Mouse (Mus musculus) T-helper 2 cell (primary cell): ENCODE data around the gene Gm973.

ENCODE experiments used
- in situ Hi-C: fragments of 300-600 bp; cut with MboI, MseI; formaldehyde crosslinking; loops from one replicate; pipeline ENCODE4 v1.15.1; 2025; ENCODE audit warnings: high pct_unique_total_duplicates

The Gm973 gene

DNA sequence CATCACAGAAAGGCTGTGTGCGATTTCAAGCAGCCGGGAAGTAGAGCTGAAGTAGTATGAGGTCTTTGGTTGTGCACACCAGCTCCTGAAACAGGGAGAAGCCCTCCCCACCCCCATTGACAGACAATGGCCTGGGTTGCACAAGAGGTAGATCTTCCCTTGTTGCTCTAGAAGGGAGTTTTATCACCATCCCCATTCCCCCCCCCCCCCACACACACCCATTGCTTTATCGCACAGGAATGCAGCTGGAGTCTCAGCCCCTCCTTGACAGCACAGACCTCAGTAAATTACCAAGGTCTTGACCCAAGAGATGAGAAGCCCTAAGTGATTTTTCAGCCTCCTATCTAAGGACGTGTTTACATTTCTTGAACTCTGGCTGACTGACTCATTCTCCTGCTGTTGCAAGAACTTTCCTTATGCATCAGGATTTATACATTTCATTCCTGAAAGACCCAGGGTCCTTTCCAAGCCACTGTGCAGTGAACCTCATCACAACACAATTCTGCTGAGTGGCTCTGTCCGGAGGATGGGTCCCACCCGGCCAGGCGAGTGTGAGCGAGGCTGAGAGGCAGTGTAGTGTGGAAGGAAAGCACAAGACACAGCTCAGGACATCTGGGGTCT is 64.2 kb downstream of the Gm973 start:
- in situ Hi-C loops: no loop called here

DNA sequence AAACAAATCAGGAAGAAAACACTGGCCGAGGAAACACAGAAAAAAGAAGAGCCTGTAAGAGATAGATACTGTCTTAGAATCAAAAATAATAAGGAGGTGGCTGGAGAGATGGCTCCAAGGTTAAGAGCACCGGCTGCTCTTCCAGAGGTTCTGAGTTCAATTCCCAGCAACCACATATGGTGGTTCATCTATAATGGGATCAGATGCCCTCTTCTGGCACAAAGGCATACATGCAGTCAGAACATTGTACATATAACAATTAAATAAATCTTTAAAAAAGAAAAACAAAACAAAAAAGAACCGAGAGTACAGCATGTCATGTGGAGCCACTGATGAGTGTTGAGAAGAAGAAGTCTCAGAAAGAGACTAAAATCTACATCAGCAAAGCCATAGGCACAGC is 64.8 kb downstream of the Gm973 start:
- in situ Hi-C loops: no loop called here

DNA sequence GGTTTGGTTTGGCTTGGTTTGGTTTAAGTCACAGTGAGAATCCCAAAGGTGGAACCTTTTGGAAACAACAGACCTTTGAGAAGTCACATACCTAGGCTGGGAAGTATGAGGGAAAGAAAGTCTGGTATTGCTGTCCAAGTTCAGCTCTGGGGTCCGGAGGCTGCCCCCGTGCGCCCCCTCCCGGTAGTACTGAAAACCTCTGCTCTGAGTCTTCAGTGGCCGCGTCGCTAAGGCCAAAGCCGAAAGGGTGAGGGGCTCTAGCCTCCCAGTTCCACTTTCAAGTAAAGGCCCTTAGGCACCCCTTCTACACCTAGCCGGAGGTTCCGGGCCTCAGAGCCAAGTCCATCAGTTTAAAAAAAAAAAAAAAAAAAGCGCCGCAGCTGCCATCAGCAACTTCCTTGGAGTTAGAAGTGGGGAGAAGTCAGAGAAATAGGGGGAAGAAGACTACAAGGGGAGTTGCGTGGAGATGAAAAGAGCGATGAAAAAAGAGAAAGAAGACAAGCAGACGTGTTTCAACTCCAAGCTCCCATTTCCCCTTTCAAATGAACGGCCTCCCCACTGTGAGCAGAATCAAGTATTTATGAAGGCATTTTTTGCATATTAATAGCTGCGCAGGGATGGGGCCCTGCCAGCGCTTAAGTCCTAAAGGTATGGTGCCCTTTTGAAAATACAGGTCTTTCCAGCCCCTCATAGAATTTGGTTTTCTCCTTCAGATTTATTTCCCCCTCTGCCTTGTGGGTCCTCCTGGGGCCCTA is 68.8 kb downstream of the Gm973 start:
- in situ Hi-C loops: no loop called here

DNA sequence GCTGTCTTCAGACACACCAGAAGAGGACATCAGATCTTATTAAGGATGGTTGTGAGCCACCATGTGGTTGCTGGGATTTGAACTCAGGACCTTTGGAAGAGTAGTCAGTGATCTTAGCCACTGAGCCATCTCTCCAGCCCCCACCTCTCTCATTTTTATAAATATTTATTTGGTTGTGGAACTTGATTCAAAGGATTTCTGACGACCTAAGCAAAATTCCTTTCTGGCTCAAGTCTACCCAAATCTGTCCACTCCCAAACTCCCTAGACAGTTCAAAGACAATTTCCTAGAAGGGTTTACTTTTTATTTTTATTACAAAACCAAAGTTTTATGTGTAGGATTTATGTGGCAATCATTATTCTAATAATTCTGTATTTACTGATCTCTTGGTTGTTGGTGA is 73.2 kb downstream of the Gm973 start:
- in situ Hi-C loops: no loop called here

DNA sequence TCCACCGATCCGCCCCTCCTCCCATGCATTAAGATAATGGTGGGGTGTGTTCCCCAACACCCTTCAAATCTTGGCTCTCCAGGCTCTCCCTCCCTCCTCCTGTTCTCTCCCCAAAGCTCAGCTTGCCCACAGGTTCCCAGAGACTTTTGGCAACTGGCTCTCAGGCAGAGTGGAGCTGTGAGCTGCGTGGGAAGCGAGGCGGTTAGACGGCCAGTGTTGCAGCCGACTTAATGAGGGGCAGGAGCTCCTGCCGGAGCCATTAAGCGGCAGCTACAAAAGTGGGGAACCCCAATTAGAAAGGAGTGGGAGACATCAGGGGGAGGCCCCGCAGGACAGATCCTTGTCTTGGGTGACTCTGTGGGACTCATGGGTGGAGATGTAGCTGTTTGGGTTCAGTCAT is 76.3 kb downstream of the Gm973 start:
- in situ Hi-C loops: no loop called here

DNA sequence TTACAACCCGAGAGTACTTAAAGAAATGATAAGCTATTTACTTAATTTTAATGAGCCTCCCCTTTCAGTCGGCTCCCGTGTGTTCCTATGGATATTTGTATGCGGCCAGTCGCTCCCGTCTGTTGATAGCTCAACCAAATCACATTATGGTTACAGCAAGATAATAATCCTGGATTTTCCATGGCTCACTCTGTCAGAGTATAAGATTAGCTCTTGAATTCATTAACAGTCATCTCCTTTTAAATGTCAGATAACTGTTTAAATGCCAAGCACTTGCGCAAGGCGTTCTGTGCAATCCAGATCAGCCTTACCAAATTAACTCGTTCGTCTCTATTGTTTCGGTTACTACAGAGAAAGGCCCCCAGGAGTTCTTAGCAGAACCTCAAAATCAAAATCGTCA is 76.8 kb downstream of the Gm973 start:
- in situ Hi-C loops: no loop called here

DNA sequence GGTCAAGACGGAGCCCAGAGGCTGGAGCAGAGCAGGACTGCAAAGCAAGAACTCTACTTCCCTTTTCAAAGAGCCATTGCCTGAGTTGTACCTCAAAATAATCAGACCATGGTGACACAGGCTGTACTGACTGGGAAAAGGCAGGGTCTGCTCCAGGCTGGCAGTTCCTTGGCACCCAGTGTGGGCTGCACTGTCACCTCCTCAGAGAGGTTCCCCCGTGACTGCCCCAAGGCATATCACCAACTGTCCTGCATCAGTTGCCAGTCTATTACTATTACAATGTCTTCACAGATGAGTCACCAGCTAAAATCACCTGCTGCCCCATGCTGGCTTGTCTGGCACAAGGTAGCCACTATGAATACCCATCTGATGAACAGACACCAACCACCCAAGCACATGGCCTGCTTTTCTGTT is 77.6 kb downstream of the Gm973 start:
- in situ Hi-C loops: no loop called here

DNA sequence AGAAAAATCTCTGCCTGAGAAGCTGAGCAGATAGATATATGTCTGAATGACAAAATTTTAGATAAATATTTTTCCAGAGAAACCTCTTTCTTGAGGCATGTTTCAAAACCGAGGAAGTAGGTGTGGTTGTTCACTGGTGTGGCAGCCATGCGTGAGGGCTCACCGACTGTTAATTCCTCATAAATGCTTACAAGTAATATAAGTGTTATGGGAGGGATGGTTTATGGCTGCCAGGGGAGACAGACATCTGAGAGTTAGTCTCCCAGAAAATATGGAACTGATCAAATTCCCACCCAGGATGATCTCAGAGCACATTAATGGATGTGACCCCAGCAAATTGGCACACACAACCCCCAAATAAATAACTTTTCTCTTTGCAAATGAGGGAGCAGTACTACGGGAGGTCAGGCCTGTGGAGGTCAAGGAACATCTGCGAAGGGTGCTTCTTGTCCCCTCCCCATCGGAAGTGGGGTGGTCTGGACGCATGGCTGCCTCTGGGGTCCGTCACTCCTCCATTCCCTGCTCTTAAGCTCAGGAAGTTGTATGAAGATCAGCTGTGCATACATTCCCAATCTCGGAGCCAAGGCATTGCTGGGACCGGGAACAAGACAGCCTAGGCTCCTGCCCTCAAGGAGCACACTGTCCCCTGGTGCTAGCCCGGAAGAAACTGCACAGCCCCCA is 78.7 kb downstream of the Gm973 start:
- in situ Hi-C loops: no loop called here

DNA sequence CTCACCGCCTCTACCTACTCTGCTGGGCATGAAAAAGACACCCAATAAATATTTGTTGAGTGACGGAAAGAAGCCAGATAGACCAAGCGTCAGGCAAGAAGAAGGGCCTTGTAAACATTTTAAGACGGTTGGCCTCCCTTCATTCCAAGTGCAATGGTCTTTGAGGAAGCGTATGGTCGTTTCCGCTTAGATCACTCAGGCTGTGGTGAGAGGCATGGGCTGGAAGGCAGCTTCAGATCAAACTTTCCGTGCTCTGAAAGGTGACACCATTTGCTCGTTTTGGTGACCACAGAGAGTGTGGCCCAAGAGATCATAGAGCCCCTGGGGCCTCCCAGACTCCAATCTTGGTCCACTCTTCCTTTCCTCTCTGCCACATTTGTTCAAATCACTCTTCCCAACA is 79.5 kb downstream of the Gm973 start:
- in situ Hi-C loops: no loop called here

DNA sequence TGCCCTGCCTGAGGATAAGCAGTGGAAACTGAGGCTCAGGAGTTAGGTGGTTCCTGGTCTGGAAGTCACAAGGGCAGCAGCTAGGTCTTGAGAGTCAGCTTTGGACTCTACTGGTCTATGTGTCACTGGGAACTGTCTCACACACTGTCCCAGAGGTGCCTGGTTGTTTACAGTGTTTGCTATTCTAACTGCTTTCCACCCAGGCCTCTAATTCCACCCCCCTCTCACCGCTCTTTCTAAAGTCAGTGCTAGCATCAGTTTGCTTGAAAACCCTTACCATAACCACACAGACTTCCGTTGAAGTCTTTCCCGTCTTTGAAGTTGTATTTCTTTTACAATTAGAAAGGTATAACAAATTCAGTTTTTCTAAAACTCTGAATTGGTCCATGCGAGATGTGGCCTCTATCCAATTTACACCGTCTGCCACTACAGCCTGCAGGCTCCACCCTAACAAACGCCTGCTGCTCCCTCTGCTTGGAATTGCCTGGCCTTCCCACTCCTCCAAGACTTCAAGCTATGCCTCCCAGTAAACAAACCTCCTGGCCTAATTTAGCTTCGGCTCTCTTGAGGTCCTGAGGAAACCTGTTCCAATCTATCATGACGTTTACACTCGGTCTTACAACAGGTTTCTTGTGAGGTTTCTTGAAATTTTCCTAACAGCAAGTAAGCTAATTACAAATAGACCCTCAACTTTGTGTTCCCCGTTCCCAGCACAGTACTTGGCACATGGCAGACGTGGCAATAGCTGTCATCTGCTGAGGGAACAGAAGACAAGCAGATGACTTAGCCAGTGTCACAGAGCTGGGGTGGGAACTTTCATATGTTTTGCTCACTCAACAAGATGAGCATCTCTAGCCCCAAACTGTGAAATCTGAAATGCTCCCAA is 86.7 kb downstream of the Gm973 start:
- in situ Hi-C loops: no loop called here

DNA sequence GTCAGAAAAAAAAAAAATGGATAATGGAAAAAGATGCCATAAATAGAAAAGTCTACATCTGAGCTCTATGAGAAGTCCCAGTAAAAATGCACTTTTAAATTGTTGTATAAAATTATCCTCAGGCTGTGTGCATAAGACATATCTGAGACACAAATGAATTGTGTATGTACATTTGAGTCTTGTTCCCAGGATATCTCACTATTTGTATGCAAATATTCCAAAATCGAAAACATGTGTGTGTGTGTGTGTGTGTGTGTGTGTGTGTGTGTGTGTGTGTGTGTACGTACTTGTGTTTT is 87.3 kb downstream of the Gm973 start:
- in situ Hi-C loops: no loop called here

DNA sequence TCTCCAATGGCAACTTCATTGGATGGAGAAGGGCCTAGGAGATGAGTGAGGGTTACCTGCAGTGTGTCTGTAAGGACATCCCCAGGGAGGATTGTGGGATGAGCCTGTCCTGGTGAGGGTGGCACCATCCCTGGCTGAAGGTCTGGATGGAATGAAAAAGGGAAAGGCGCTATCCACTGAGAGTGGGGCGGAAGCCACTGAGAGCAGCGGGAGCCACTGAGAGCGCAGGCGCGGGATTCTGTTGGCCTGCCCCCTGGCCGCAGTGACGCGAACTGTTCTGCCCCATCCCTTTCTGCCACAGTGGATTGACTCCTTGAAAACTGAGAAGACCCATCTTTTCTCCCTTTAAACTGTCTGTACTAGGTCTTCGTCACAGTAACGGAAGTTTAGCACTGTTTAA is 87.8 kb downstream of the Gm973 start:
- in situ Hi-C loops: no loop called here

DNA sequence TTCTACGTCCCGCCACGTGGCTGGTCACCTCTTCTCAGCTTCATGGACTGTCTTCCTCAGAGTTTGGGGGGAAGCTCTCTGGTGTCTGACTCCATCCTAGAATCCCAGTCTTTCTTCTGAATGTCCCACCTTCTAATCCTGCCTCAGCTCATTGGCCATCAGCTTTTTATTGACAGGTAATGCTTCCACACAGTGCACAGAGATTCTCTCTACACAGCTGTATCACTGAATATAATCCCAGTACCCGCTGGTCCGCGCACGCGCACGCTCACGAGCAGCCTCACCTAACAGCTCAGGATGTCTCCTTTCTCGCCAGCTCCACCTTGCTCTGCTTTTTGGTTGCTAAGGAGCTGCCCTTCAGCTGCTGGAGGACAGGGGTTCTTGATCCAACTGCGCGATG is 90.4 kb downstream of the Gm973 start:
- in situ Hi-C loops: no loop called here

DNA sequence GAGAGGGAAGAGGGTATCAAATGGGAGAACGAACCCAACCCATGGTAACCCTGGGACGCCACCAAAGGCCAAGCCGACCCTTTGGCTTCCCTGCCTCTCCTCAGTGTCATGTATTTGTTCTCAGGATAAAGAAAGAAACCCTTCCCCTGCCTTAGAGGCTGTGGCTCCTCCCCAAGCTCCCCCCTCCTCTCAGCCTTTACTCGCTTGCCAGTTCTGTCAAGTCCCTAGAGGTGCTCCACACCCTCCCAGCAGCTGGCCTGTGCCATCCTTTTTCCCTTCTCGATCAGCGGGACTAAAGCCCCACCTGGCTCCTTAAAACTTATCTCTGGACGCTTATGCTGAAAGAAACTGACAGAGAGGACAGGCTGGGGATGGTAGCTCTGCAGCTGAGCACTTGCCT is 91.0 kb downstream of the Gm973 start:
- in situ Hi-C loops: no loop called here

DNA sequence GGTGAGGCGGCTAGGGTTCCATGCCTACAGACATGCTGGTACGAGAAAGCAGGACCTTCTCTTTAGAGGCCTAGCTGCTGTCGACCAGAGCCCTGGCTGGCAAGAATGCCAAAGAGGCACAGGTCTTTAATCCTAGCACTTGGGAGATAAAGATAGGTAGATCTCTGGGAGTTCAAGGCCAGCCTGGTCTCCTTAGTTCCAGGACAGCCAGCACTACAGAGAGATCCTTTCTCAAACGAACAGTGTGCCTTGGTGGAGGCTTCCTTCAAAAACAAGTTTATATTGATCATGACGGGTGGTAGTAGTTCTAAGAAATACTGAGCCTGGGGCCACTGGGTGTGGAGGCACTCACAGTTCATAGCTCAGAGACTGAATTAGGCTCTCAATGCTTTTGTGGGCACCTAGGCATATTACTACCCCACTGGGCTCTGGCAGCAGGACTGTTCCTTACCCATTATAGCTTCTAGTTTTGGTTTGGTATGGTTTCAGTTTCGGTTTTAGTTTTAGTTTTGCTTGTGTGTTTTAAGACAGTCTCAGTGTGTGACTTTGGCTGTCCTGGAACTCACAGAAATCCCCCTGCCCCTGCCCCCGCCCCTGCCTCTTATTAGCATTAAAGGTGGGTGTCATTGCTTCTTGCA is 92.2 kb downstream of the Gm973 start:
- in situ Hi-C loops: no loop called here

DNA sequence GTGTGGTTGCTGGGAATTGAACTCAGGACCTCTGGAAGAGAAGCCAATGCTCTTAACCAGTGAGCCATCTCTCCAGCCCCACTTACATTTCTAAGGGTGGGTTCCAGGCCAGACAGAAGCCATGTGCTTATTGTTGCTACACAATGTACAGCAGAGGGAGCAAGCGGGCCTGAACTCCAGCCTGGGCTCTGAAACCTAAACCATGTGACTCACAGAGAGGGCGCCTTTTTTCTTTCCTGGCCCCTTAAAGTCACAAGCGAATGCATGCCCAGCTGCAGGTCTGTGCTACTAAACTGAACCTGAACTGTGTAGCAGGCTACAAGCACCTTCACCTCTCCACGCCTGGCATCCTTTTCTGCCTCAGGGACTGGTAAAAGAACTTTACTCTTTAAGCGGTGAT is 92.9 kb downstream of the Gm973 start:
- in situ Hi-C loops: no loop called here

DNA sequence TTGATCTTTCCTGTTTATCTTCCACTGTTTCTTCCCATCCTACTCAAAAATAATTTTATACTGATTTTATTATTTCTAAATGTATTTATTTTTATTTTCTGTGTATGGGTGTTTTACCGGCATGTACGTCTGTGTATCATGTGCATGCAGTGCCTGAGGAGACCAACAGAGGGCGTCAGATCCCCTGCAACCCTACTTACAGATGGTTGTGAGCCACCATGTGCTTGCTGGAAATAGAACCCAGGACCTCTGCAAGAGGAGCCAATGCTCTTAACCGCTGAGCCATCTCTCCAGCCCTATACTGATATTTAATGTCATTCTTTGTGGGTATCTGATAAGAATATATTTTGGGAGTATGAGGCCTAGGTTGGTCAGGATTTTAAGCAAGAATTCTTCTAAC is 93.4 kb downstream of the Gm973 start:
- in situ Hi-C loops: no loop called here

DNA sequence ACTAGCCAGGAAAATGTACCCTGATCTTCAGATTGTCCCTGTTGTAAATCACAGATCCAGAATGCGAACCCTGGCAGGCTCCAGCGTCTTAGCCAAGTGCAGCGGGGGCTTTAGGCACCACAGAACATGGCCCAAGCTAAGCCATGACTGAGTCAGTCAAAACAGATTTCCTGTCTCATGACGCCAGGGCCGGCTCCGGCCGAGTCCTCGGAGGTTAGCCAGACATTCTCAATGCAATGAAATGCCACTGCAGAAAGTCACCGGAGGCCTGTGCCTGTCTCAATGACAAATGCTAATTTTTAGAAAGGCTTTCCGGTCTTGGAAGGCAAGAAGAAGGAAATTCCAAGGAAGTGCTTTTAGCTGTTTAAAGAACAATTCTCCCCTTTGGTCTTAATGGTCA is 93.8 kb downstream of the Gm973 start:
- in situ Hi-C loops: no loop called here

DNA sequence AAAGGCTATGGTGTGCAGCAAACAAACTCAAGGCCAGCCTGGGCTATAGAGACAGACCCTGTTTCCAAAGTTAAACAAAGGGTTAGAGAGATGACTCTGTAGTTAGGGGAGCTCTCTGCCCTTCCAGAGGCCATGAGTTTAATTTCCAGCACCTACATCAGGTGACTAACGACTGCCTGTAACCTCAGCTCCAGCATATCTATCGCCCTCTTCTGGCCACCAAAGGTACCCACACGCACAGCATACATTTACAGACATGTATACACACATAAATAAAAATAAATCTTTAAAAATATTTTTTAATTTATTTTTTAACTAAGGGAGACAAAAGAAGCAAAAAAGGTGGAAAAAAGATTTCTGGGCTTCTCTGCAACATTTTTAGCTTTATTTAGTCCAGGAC is 94.9 kb downstream of the Gm973 start:
- in situ Hi-C loops: no loop called here

DNA sequence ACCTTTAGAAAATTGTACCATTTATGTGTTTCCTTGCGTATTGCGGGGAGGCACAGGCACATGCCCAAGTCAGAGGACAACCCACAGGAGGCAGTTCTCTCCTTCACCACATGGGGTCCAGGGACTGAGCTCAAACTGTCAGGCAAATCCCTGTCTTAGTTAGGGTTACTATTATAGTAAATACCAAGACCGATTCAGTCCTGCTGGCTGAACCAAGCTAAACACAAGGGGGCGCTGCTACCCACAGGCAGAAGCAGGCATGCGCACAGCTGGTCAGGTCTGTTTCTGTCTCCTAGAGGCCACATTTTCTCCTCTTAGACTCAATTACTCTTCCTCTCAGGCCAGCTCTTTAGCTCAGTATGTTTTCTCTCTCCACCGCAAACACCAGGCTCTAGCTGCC is 97.7 kb downstream of the Gm973 start:
- in situ Hi-C loops: no loop called here

DNA sequence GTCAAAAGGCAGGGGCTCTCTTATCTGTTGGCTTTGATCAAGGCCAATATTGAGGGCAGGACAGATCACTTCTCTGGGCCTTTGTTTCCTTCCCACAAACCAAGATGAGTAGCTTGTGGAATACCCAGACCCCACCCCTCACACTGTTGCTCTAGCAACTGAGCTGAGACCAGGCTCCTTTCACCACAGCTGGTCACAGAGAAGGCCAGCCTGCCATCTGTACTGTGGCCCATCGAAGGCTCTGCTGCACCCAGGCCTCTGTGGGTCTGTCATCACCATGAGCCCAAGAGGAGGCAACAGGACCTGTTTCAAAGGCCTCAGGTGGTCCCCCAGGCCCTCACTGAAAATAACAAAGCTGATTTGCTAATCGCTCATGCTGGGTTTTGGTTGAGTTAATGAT is 99.0 kb downstream of the Gm973 start:
- in situ Hi-C loops: no loop called here

DNA sequence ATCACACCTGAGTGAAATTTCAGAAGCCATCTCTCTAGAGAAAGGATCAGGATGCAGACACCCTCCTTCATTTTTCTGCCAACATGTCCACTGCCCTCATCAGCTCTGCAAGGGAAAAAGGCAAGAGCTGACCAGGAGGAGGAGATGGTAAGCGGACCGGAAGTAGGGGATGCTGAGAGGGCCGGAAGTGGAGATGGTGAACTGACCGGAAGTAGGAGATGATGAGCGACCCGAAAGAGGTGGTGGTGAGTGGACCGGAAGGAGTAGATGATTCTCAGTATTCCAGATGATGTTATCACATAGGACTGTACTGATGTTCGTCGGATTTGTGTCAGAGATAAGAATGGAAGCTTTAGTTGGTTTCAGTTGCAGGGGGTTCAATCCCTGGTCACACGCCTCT is 103.1 kb downstream of the Gm973 start:
- in situ Hi-C loops: no loop called here
